ENCODE assay signal across 8 mouse cellular contexts in the genomic region with DNA sequence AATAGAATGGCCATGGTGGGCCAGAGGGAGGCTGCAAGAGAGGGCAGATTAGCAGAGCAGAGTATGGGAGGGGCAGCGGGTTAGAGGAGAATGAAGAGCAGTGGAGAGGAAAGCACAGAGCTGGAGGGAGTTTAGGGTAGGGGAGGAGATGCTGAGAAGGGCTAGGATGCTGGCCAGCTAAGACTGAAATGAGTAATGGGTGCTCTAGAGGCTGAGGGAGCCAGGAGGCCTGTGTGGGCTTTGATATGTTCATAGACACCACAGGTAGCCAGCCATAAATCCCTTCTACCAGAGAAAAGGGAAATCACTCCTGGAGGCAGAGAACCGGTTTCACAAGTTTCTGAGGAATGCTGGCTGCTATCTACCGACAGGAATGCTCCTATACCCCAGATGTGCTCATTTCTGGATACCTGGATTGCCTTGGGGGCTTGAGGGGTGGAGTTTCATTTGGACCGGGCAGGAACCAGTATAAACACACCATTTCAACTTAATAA. TPM values are rescaled to one million over a fixed set of nuclear protein-coding genes. Genes with fewer than 3 reads are reported as not detected.
DNase-seq lines count a peak whose midpoint lies in the region; ATAC-seq and TF ChIP-seq lines count a peak whose summit lies in the region.

No protein-coding gene starts in this region.

- H3K27me3 ChIP-seq in lung, embryonic 14.5 days (ENCODE audit: insufficient read depth, low read length) = no peaks in the 10 kb centered on the region
- H3K27me3 ChIP-seq in forebrain, embryonic 14.5 days (replicated peaks; ENCODE audit: control insufficient read depth, insufficient read depth, low read length) = no peaks in the 10 kb centered on the region
- no peaks in the 10 kb centered on the region for H3K27me3 ChIP-seq in limb, embryonic 15.5 days
- no peaks in the 10 kb centered on the region for H3K27me3 ChIP-seq in stomach, embryonic 16.5 days (ENCODE audit: control insufficient read depth, insufficient read depth, low read length)
- peaks cover 6% of the 10 kb centered on the region; the same call in 1 of the 2 replicates for H3K27me3 ChIP-seq in thymus, adult 2 months (ENCODE audit: control insufficient read depth, insufficient read depth, low read length)

- no peaks in the 10 kb centered on the region for H3K36me3 ChIP-seq in lung, embryonic 14.5 days (ENCODE audit: insufficient read depth)
- no peaks in the 10 kb centered on the region for H3K36me3 ChIP-seq in forebrain, embryonic 14.5 days (ENCODE audit: control insufficient read depth, insufficient read depth, low read length)
- H3K36me3 ChIP-seq in limb, embryonic 15.5 days = no peaks in the 10 kb centered on the region
- no peaks in the 10 kb centered on the region for H3K36me3 ChIP-seq in stomach, embryonic 16.5 days (ENCODE audit: control insufficient read depth, insufficient read depth, low read length)
- no peaks in the 10 kb centered on the region for H3K36me3 ChIP-seq in thymus, adult 2 months (ENCODE audit: control insufficient read depth, insufficient read depth, low read length)

- no peak for TF ChIP-seq POLR2A in lung, adult 2 months (IDR thresholded peaks at IDR 0.05; ENCODE audit: borderline replicate concordance, extremely low read depth, low read depth, low read length)
- no peak for TF ChIP-seq POLR2A in thymus, adult 2 months (IDR thresholded peaks at IDR 0.05; ENCODE audit: control insufficient read depth, extremely low read depth, insufficient read depth, low read length, poor library complexity)

- peak overlapping the region; percentile 47 for H3K4me2 ChIP-seq in lung, embryonic 14.5 days
- no peak overlapping the region for H3K4me2 ChIP-seq in forebrain, embryonic 14.5 days (ENCODE audit: low read length)
- peak overlapping the region; percentile 17 for H3K4me2 ChIP-seq in limb, embryonic 15.5 days
- H3K4me2 ChIP-seq in stomach, embryonic 16.5 days (ENCODE audit: low read depth, low read length) = peak overlapping the region; percentile 31

- peak; percentile 87 for ATAC-seq in lung, embryonic 14.5 days (ENCODE audit: insufficient read depth)
- ATAC-seq in forebrain, embryonic 14.5 days = 0 out of 2 replicates have a peak, but pooled peaks have one; percentile 44
- 0 out of 2 replicates have a peak, but pooled peaks have one; percentile 44 for ATAC-seq in limb, embryonic 15.5 days (ENCODE audit: insufficient number of reproducible peaks, low FRiP score, low TSS enrichment, low read depth)
- ATAC-seq in stomach, embryonic 16.5 days (ENCODE audit: insufficient read depth, low FRiP score) = peak; percentile 44; the same call in 1 of the 2 replicates

- no peak for TF ChIP-seq CTCF in lung, embryonic 14.5 days (IDR thresholded peaks at IDR 0.05; ENCODE audit: low read depth)
- TF ChIP-seq CTCF in lung, adult 2 months (IDR thresholded peaks at IDR 0.05; ENCODE audit: insufficient read depth, low read length) = no peak
- TF ChIP-seq CTCF in thymus, adult 2 months (IDR thresholded peaks at IDR 0.05; ENCODE audit: borderline replicate concordance, control insufficient read depth, extremely low read depth, insufficient read depth, low read length, poor library complexity) = no peak

- peak overlapping the region; percentile 11; the same call in 1 of the 2 replicates for H3K9ac ChIP-seq in lung, embryonic 14.5 days
- no peak overlapping the region for H3K9ac ChIP-seq in forebrain, embryonic 14.5 days (ENCODE audit: low read length)
- H3K9ac ChIP-seq in limb, embryonic 15.5 days = no peak overlapping the region
- H3K9ac ChIP-seq in stomach, embryonic 16.5 days (ENCODE audit: low read length) = no peak overlapping the region

- H3K4me1 ChIP-seq in lung, embryonic 14.5 days (ENCODE audit: insufficient read depth) = peaks cover 8% of the 10 kb centered on the region
- peaks cover 18% of the 10 kb centered on the region for H3K4me1 ChIP-seq in lung, adult 2 months (ENCODE audit: control insufficient read depth, insufficient read depth, low read length)
- H3K4me1 ChIP-seq in forebrain, embryonic 14.5 days (ENCODE audit: control insufficient read depth, insufficient read depth, low read length) = peaks cover 7% of the 10 kb centered on the region
- peaks cover 29% of the 10 kb centered on the region for H3K4me1 ChIP-seq in limb, embryonic 15.5 days
- peaks cover 21% of the 10 kb centered on the region for H3K4me1 ChIP-seq in stomach, embryonic 16.5 days (ENCODE audit: control insufficient read depth, insufficient read depth, low read length)
- H3K4me1 ChIP-seq in thymus, adult 2 months (replicated peaks; ENCODE audit: control insufficient read depth, insufficient read depth, low read length) = peaks cover 5% of the 10 kb centered on the region

- no peak overlapping the region for H3K4me3 ChIP-seq in lung, embryonic 14.5 days (ENCODE audit: low read depth, low read length)
- H3K4me3 ChIP-seq in lung, adult 2 months (replicated peaks; ENCODE audit: extremely low read depth, low read depth, low read length) = no peak overlapping the region
- H3K4me3 ChIP-seq in forebrain, embryonic 14.5 days (ENCODE audit: low read depth, low read length) = no peak overlapping the region
- no peak overlapping the region; the same call in 1 of the 2 replicates for H3K4me3 ChIP-seq in limb, embryonic 15.5 days
- no peak overlapping the region for H3K4me3 ChIP-seq in stomach, embryonic 16.5 days (replicated peaks; ENCODE audit: low read length)
- no peak overlapping the region for H3K4me3 ChIP-seq in thymus, adult 2 months (ENCODE audit: control insufficient read depth, insufficient read depth, low read length)

- 15% methylated on average over 4 of the region's 4 CpGs for WGBS in lung, embryonic 14.5 days
- WGBS in lung, adult 2 months = 28% methylated on average over 4 of the region's 4 CpGs
- 8% methylated on average over 4 of the region's 4 CpGs for WGBS in forebrain, embryonic 14.5 days
- WGBS in limb, embryonic 15.5 days = 8% methylated on average over 4 of the region's 4 CpGs
- WGBS in stomach, embryonic 16.5 days = 13% methylated on average over 4 of the region's 4 CpGs
- WGBS in thymus, adult 2 months = 86% methylated on average over 4 of the region's 4 CpGs

- no peaks in the 10 kb centered on the region for H3K9me3 ChIP-seq in lung, embryonic 14.5 days (ENCODE audit: low read depth, low read length)
- H3K9me3 ChIP-seq in forebrain, embryonic 14.5 days (replicated peaks; ENCODE audit: control insufficient read depth, low read length) = no peaks in the 10 kb centered on the region
- no peaks in the 10 kb centered on the region for H3K9me3 ChIP-seq in limb, embryonic 15.5 days
- no peaks in the 10 kb centered on the region for H3K9me3 ChIP-seq in stomach, embryonic 16.5 days (replicated peaks; ENCODE audit: control insufficient read depth, low read length)

- DNase-seq in lung, embryonic 14.5 days = peak; percentile 74
- no peak for DNase-seq in lung, adult 2 months
- peak; percentile 10 for DNase-seq in forebrain, embryonic 14.5 days (ENCODE audit: low spot score)
- DNase-seq in thymus, adult 2 months = no peak
- no peak for DNase-seq in cerebellum, adult 11 months
- DNase-seq in right cerebral cortex, adult 2 months (ENCODE audit: low spot score in 2 of 2) = no peak

- peak overlapping the region; percentile 84 for H3K27ac ChIP-seq in lung, embryonic 14.5 days (ENCODE audit: low read depth)
- H3K27ac ChIP-seq in forebrain, embryonic 14.5 days (ENCODE audit: low read depth, low read length) = no peak overlapping the region
- H3K27ac ChIP-seq in limb, embryonic 15.5 days = peak overlapping the region; percentile 78
- peak overlapping the region; percentile 71 for H3K27ac ChIP-seq in stomach, embryonic 16.5 days (ENCODE audit: low read length)
- no peak overlapping the region for H3K27ac ChIP-seq in thymus, adult 2 months (ENCODE audit: control insufficient read depth, insufficient read depth, low read length)

RNA-seq across cellular contexts. Expression of a gene that starts 13.2 kb away (rescaled TPM):
- 3.2 and 3.6 TPM in 2 replicates for polyA plus RNA-seq in lung, embryonic 14.5 days (2014; fragmentation: Nextera tagmentation; extraction: Ambion mirVana)
- polyA plus RNA-seq in lung, adult 2 months (2012; rRNA removed) = 1.3 and 2.0 TPM in 2 replicates
- 106 and 136 TPM in 2 replicates for polyA plus RNA-seq in forebrain, embryonic 14.5 days (2014; fragmentation: Nextera tagmentation; extraction: Ambion mirVana)
- 4.2 and 6.5 TPM in 2 replicates for polyA plus RNA-seq in limb, embryonic 15.5 days (2015; fragmentation: Nextera tagmentation; extraction: Ambion mirVana)
- 4.5 and 7.2 TPM in 2 replicates for polyA plus RNA-seq in stomach, embryonic 16.5 days (2015; fragmentation: Nextera tagmentation; extraction: Ambion mirVana)
- polyA plus RNA-seq in thymus, adult 2 months (2012; rRNA removed) = 0.75 and 0.91 TPM in 2 replicates

RNA-seq across cellular contexts. Expression of a gene that starts 13.8 kb away (rescaled TPM):
- 43.9 and 49.0 TPM in 2 replicates for polyA plus RNA-seq in lung, embryonic 14.5 days (2014; fragmentation: Nextera tagmentation; extraction: Ambion mirVana)
- 11.4 and 16.6 TPM in 2 replicates for polyA plus RNA-seq in lung, adult 2 months (2012; rRNA removed)
- polyA plus RNA-seq in forebrain, embryonic 14.5 days (2014; fragmentation: Nextera tagmentation; extraction: Ambion mirVana) = 30.5 and 34.0 TPM in 2 replicates
- polyA plus RNA-seq in limb, embryonic 15.5 days (2015; fragmentation: Nextera tagmentation; extraction: Ambion mirVana) = 33.1 and 38.1 TPM in 2 replicates
- polyA plus RNA-seq in stomach, embryonic 16.5 days (2015; fragmentation: Nextera tagmentation; extraction: Ambion mirVana) = 19.1 and 24.3 TPM in 2 replicates
- 11.3 and 17.1 TPM in 2 replicates for polyA plus RNA-seq in thymus, adult 2 months (2012; rRNA removed)

Comparison
In these comparisons a context has a peak if more than half of its experiments do, and no peak if none do; other contexts are left out.
1. DNase-seq: peak in lung, embryonic 14.5 days (single experiment) and forebrain, embryonic 14.5 days (single experiment); none in lung, adult 2 months (single experiment), thymus, adult 2 months (single experiment), cerebellum, adult 11 months (single experiment) and right cerebral cortex, adult 2 months (0 of 2).
2. H3K27ac ChIP-seq: peak in lung, embryonic 14.5 days (single experiment), limb, embryonic 15.5 days (single experiment) and stomach, embryonic 16.5 days (single experiment); none in forebrain, embryonic 14.5 days (single experiment) and thymus, adult 2 months (single experiment).
3. RNA of a gene that starts 13.2 kb away (polyA plus RNA-seq): 106 to 136 TPM in forebrain, embryonic 14.5 days; 4.2 to 6.5 TPM in limb, embryonic 15.5 days, 4.5 to 7.2 TPM in stomach, embryonic 16.5 days, 3.2 to 3.6 TPM in lung, embryonic 14.5 days, 1.3 to 2.0 TPM in lung, adult 2 months and 0.75 to 0.91 TPM in thymus, adult 2 months; every median in the first group is over 10 times any median in the second.
4. Peak in every context shown above with its lines, with median percentiles within 50 percentile points of each other: ATAC-seq.